Mouse (Mus musculus) embryonic facial prominence, embryonic 15.5 days (tissue): ENCODE measurements around the gene Pcdh19. TPM values are rescaled to one million over a fixed set of nuclear protein-coding genes. Genes with fewer than 3 reads are reported as not detected.

ENCODE experiments used
- ATAC-seq: fragments of 200-750 bp; cut with Nextera tagmentation; 2 replicates; pipeline ENCODE4 v1.8.0; 2017; ENCODE audit warnings: low read depth, moderate TSS enrichment; ENCODE audit not compliant: insufficient number of reproducible peaks, low FRiP score, low TSS enrichment
- H3K27ac ChIP-seq: fragments of 300-500 bp; sonication (generic); replicated peaks from 2 replicates; pipeline ENCODE4 v1.5.1; 2015; ENCODE audit warnings: mild to moderate bottlenecking, inconsistent platforms
- H3K27me3 ChIP-seq: fragments of 300-500 bp; sonication (generic); 2 replicates; pipeline ENCODE4 v1.6.1; 2015; ENCODE audit warnings: inconsistent platforms
- H3K36me3 ChIP-seq: fragments of 300-500 bp; sonication (generic); 2 replicates; pipeline ENCODE4 v1.6.1; 2015; ENCODE audit warnings: mild to moderate bottlenecking, inconsistent platforms
- H3K4me1 ChIP-seq: fragments of 300-500 bp; sonication (generic); 2 replicates; pipeline ENCODE4 v1.6.1; 2015; ENCODE audit warnings: inconsistent platforms
- H3K4me2 ChIP-seq: fragments of 300-500 bp; sonication (generic); replicated peaks from 2 replicates; pipeline ENCODE4 v1.6.1; 2015; ENCODE audit warnings: mild to moderate bottlenecking, inconsistent platforms
- H3K4me3 ChIP-seq: fragments of 300-500 bp; sonication (generic); replicated peaks from 2 replicates; pipeline ENCODE4 v1.5.1; 2015; ENCODE audit warnings: mild to moderate bottlenecking, inconsistent platforms
- H3K9ac ChIP-seq: fragments of 300-500 bp; sonication (generic); 2 replicates; pipeline ENCODE4 v1.6.1; 2015; ENCODE audit warnings: inconsistent platforms
- H3K9me3 ChIP-seq: fragments of 300-500 bp; sonication (generic); replicated peaks from 2 replicates; pipeline ENCODE4 v1.6.1; 2016; ENCODE audit warnings: inconsistent platforms
- WGBS: fragments of 180-500 bp; shearing (Covaris S2); methylation state at CpG from one replicate; pipeline ENCODE4 v1.1.7; 2015; 5-methylcytosine and 5-hydroxymethylcytosine counted together
- polyA plus RNA-seq: library from polyadenylated mRNA; unstranded; fragments of >200 nt; fragmentation: Nextera tagmentation; extraction: Ambion mirVana; gene quantifications from 2 replicates; pipeline ENCODE4 v1.2.1, GENCODE M21; 2015

Pcdh19 gene
- polyA plus RNA-seq, 1 experiment from 2014 or later, result 4.6 TPM

GRCm38 (mm10) chrX:133690822-133691221 lies 2.0 kb upstream of the Pcdh19 start:
- Histone ChIP-seq H3K36me3 (no peaks in the 10 kb centered on the region), H3K9ac (no peak overlapping the region), H3K4me3 (peak overlapping the region; percentile 53), H3K27ac (no peak overlapping the region), H3K4me2 (peak overlapping the region; percentile 80), H3K4me1 (0 out of 2 replicates have a peak, but pooled peaks cover 5% of the 10 kb centered on the region), H3K9me3 (no peaks in the 10 kb centered on the region), H3K27me3 (peaks cover 19% of the 10 kb centered on the region; the same call in 1 of the 2 replicates)
- 21% methylated on average over 11 of the region's 11 CpGs for WGBS
- no peak for ATAC-seq

- Histone ChIP-seq H3K27ac (no peak overlapping the region), H3K9ac (no peak overlapping the region), H3K4me1 (0 out of 2 replicates have a peak, but pooled peaks cover 5% of the 10 kb centered on the region), H3K27me3 (peaks cover 28% of the 10 kb centered on the region; the same call in 1 of the 2 replicates), H3K4me3 (peak overlapping the region; percentile 53), H3K36me3 (no peaks in the 10 kb centered on the region), H3K9me3 (no peaks in the 10 kb centered on the region), H3K4me2 (peak overlapping the region; percentile 80)
- WGBS, result 25% methylated on average over 35 of the region's 35 CpGs
- ATAC-seq, result no peak
Measured at GRCm38 (mm10) chrX:133689576-133690250, 926 bp upstream of the Pcdh19 start.

GRCm38 (mm10) chrX:133688156-133688555 lies 631 bp downstream of the Pcdh19 start:
- no peak for ATAC-seq
- 0 out of 2 replicates have a peak, but pooled peaks cover 5% of the 10 kb centered on the region for H3K4me1 ChIP-seq
- 0 out of 2 replicates have a peak overlapping the region, but pooled peaks have one; percentile 23 for H3K9ac ChIP-seq
- no peaks in the 10 kb centered on the region for H3K36me3 ChIP-seq
- WGBS, result 22% methylated on average over 18 of the region's 31 CpGs
- peak overlapping the region; percentile 80 for H3K27ac ChIP-seq
- H3K27me3 ChIP-seq, result peaks cover 28% of the 10 kb centered on the region; the same call in 1 of the 2 replicates
- peak overlapping the region; percentile 80 for H3K4me2 ChIP-seq
- peak overlapping the region; percentile 53 for H3K4me3 ChIP-seq
- H3K9me3 ChIP-seq, result no peaks in the 10 kb centered on the region

GRCm38 (mm10) chrX:133687666-133688151 lies 1.1 kb downstream of the Pcdh19 start:
- no peaks in the 10 kb centered on the region for H3K36me3 ChIP-seq
- WGBS, result 12% methylated on average over 34 of the region's 37 CpGs
- peak overlapping the region; percentile 80 for H3K4me2 ChIP-seq
- H3K27me3 ChIP-seq, result peaks cover 29% of the 10 kb centered on the region; the same call in 1 of the 2 replicates
- ATAC-seq, result no peak
- no peaks in the 10 kb centered on the region for H3K9me3 ChIP-seq
- H3K9ac ChIP-seq, result peak overlapping the region; percentile 23; the same call in 1 of the 2 replicates
- peak overlapping the region; percentile 53 for H3K4me3 ChIP-seq
- H3K4me1 ChIP-seq, result 0 out of 2 replicates have a peak, but pooled peaks cover 5% of the 10 kb centered on the region
- no peak overlapping the region for H3K27ac ChIP-seq

GRCm38 (mm10) chrX:133686533-133687311 lies 2.1 kb downstream of the Pcdh19 start:
- Histone ChIP-seq H3K4me3 (peak overlapping the region; percentile 53), H3K36me3 (no peaks in the 10 kb centered on the region), H3K9me3 (no peaks in the 10 kb centered on the region), H3K4me2 (peak overlapping the region; percentile 80), H3K27me3 (peaks cover 33% of the 10 kb centered on the region; the same call in 1 of the 2 replicates), H3K9ac (peak overlapping the region; percentile 23; the same call in 1 of the 2 replicates), H3K4me1 (0 out of 2 replicates have a peak, but pooled peaks cover 5% of the 10 kb centered on the region), H3K27ac (no peak overlapping the region)
- 19% methylated on average over 46 of the region's 55 CpGs for WGBS
- ATAC-seq, result no peak

- Histone ChIP-seq H3K27ac (no peak overlapping the region), H3K9ac (no peak overlapping the region), H3K4me2 (peak overlapping the region; percentile 80), H3K4me1 (0 out of 2 replicates have a peak, but pooled peaks cover 5% of the 10 kb centered on the region), H3K36me3 (no peaks in the 10 kb centered on the region), H3K27me3 (peaks cover 29% of the 10 kb centered on the region), H3K9me3 (no peaks in the 10 kb centered on the region), H3K4me3 (peak overlapping the region; percentile 53)
- no peak for ATAC-seq
- 44% methylated on average over 12 of the region's 12 CpGs for WGBS
Measured at GRCm38 (mm10) chrX:133685572-133685971, 3.2 kb downstream of the Pcdh19 start.

GRCm38 (mm10) chrX:133683961-133684360 lies 4.8 kb downstream of the Pcdh19 start:
- Histone ChIP-seq H3K4me3 (no peak overlapping the region), H3K9ac (no peak overlapping the region), H3K4me2 (no peak overlapping the region), H3K9me3 (no peaks in the 10 kb centered on the region), H3K27ac (no peak overlapping the region), H3K36me3 (no peaks in the 10 kb centered on the region), H3K4me1 (0 out of 2 replicates have a peak, but pooled peaks cover 5% of the 10 kb centered on the region), H3K27me3 (peaks cover 23% of the 10 kb centered on the region)
- WGBS, result 30% methylated on average over 3 of the region's 3 CpGs
- ATAC-seq, result no peak

- no peaks in the 10 kb centered on the region; the same call in 1 of the 2 replicates for H3K27me3 ChIP-seq
- WGBS, result 26% methylated on average over 2 of the region's 2 CpGs
- no peak for ATAC-seq
Measured at GRCm38 (mm10) chrX:133675121-133675520, 13.7 kb downstream of the Pcdh19 start.

GRCm38 (mm10) chrX:133673796-133674195 lies 15.0 kb downstream of the Pcdh19 start:
- no peak overlapping the region for H3K9ac ChIP-seq
- H3K27ac ChIP-seq, result no peak overlapping the region
- H3K4me3 ChIP-seq, result no peak overlapping the region
- H3K4me1 ChIP-seq, result no peaks in the 10 kb centered on the region
- H3K9me3 ChIP-seq, result no peaks in the 10 kb centered on the region
- ATAC-seq, result no peak
- no peaks in the 10 kb centered on the region for H3K36me3 ChIP-seq
- H3K4me2 ChIP-seq, result no peak overlapping the region
- WGBS, result 32% methylated on average over 3 of the region's 3 CpGs
- H3K27me3 ChIP-seq, result no peaks in the 10 kb centered on the region; the same call in 1 of the 2 replicates

More at GRCm38 (mm10) chrX:133675121-133675520, 13.7 kb downstream of the Pcdh19 start:
- H3K4me2 ChIP-seq, result no peak overlapping the region
- H3K9me3 ChIP-seq, result no peaks in the 10 kb centered on the region
- no peaks in the 10 kb centered on the region for H3K4me1 ChIP-seq
- no peak overlapping the region for H3K4me3 ChIP-seq
- no peak overlapping the region for H3K9ac ChIP-seq
- no peak overlapping the region for H3K27ac ChIP-seq
- no peaks in the 10 kb centered on the region for H3K36me3 ChIP-seq

- WGBS, result 60% methylated on average over 5 of the region's 5 CpGs
- no peaks in the 10 kb centered on the region for H3K9me3 ChIP-seq
- no peak overlapping the region for H3K4me3 ChIP-seq
- H3K36me3 ChIP-seq, result no peaks in the 10 kb centered on the region
- no peak overlapping the region for H3K9ac ChIP-seq
- ATAC-seq, result no peak
- no peak overlapping the region for H3K27ac ChIP-seq
- H3K4me2 ChIP-seq, result no peak overlapping the region
- H3K4me1 ChIP-seq, result 0 out of 2 replicates have a peak, but pooled peaks cover 5% of the 10 kb centered on the region
- H3K27me3 ChIP-seq, result no peaks in the 10 kb centered on the region; the same call in 1 of the 2 replicates
Measured at GRCm38 (mm10) chrX:133660111-133660510, 28.7 kb downstream of the Pcdh19 start.
